8 mouse cellular contexts compared by ENCODE assay signal in the genomic region with DNA sequence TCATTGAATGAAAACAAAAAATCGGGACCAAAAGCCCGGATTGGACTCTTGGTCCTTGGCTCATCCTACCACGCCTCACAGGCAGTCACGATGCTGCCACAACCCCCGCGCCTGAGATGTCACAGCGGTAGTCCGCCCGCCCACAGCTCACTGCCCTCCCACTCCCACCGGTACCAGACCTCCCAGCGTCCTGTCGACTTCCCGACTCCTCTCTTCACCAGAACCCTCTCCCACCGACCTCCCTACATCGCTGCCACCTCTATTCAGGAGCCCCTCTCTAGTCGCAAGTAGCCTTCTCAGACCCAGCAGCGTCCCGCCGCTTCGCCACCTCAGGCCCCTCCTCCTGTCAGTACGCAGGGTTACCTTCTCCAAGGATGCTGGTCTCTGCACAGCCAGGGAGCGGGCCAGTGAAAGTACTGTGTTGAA. TPM values are rescaled to one million over a fixed set of nuclear protein-coding genes. Genes with fewer than 3 reads are reported as not detected.
DNase-seq lines count a peak whose midpoint lies in the region; ATAC-seq lines count a peak whose summit lies in the region.

No protein-coding gene starts in this region.

- H3K36me3 ChIP-seq in hindbrain, embryonic 16.5 days (ENCODE audit: control insufficient read depth, insufficient read depth, low read length): peaks cover 4% of the 10 kb centered on the region; the same call in 1 of the 2 replicates

- H3K9me3 ChIP-seq in hindbrain, embryonic 16.5 days (ENCODE audit: control insufficient read depth, low read length): no peaks in the 10 kb centered on the region

- peak overlapping the region; percentile 68 for H3K4me3 ChIP-seq in hindbrain, embryonic 16.5 days (ENCODE audit: low read length)

- peaks cover 24% of the 10 kb centered on the region for H3K4me1 ChIP-seq in hindbrain, embryonic 16.5 days (ENCODE audit: control insufficient read depth, insufficient read depth, low read depth, low read length)

- H3K27ac ChIP-seq in hindbrain, embryonic 16.5 days (ENCODE audit: low read depth, low read length): peak overlapping the region; percentile 83

- H3K27me3 ChIP-seq in hindbrain, embryonic 16.5 days (replicated peaks; ENCODE audit: control insufficient read depth, insufficient read depth, low read length): no peaks in the 10 kb centered on the region

- ATAC-seq in hindbrain, embryonic 16.5 days: peak; percentile 84

- under 1% methylated on average over 22 of the region's 22 CpGs for WGBS in hindbrain, embryonic 16.5 days

- DNase-seq in embryo, embryonic 10 days (ENCODE audit: low spot score): peak; percentile 68
- no peak for DNase-seq in embryo, embryonic 9.5 days (ENCODE audit: extremely low spot score)
- DNase-seq in cerebellum, adult 9-10 months: peak; percentile 82
- DNase-seq in gastrocnemius, adult 18-20 months (ENCODE audit: low spot score): peak; percentile 49
- DNase-seq in left cerebral cortex, adult 11 months (ENCODE audit: low spot score): peak; percentile 79
- peak; percentile 56 for DNase-seq in lung, postnatal 14 days
- DNase-seq in right cerebral cortex, postnatal 14 days: peak; percentile 79

- peak overlapping the region; percentile 84 for H3K9ac ChIP-seq in hindbrain, embryonic 16.5 days (ENCODE audit: low read depth, low read length)

- peak overlapping the region; percentile 69 for H3K4me2 ChIP-seq in hindbrain, embryonic 16.5 days (ENCODE audit: low read length)

RNA-seq across cellular contexts. Expression of a gene that starts 0.5 kb away (rescaled TPM):
- 10 to 100 TPM; 17.7 to 19.1 TPM for total RNA-seq in gastrocnemius, adult 18-20 months (2021)
- 24.2 and 24.4 TPM in 2 replicates for polyA plus RNA-seq in hindbrain, embryonic 16.5 days (2015; fragmentation: Nextera tagmentation; extraction: Ambion mirVana)

RNA-seq across cellular contexts. Expression of a gene that starts 0.8 kb away (rescaled TPM):
- 10 to 100 TPM; 21.3 to 27.7 TPM for total RNA-seq in gastrocnemius, adult 18-20 months (2021)
- polyA plus RNA-seq in hindbrain, embryonic 16.5 days (2015; fragmentation: Nextera tagmentation; extraction: Ambion mirVana): 58.1 and 70.6 TPM in 2 replicates

RNA-seq across cellular contexts. Expression of a gene that starts 46.5 kb away (rescaled TPM):
- total RNA-seq in gastrocnemius, adult 18-20 months (2021): 10 to 100 TPM; 23.4 to 30.2 TPM
- 74.3 and 74.6 TPM in 2 replicates for polyA plus RNA-seq in hindbrain, embryonic 16.5 days (2015; fragmentation: Nextera tagmentation; extraction: Ambion mirVana)
